Mouse (Mus musculus): Measurements from ENCODE around the gene Golph3l. TPM values are rescaled to one million over a fixed set of nuclear protein-coding genes. Genes with fewer than 3 reads are reported as not detected.
"Not testable (repeated sequence)": the region's sequence is repeated elsewhere in the genome, so short reads cannot be mapped to it uniquely, and the experiment has no call there.

Golph3l gene
- polyA plus RNA-seq, 1 experiment, result 15.5 TPM

- Histone ChIP-seq H3K4me3 (ENCODE audit: insufficient read depth, low read length) (no peak overlapping the region), H3K27ac (ENCODE audit: insufficient read depth, low read length) (no peak overlapping the region), H3K4me1 (ENCODE audit: control insufficient read depth, insufficient read depth, low read length) (no peaks in the 10 kb centered on the region)
- TF ChIP-seq CTCF (IDR thresholded peaks at IDR 0.05; ENCODE audit: extremely low read depth, insufficient read depth, low read length), result no peak
- TF ChIP-seq POLR2A (IDR thresholded peaks at IDR 0.05; ENCODE audit: extremely low read depth, insufficient read depth, low read length), result no peak
Measured at GRCm38 (mm10) chr3:95652871-95653270, 64.1 kb downstream of the Golph3l start.

GRCm38 (mm10) chr3:95653473-95654034 lies 64.8 kb downstream of the Golph3l start:
- TF ChIP-seq CTCF (IDR thresholded peaks at IDR 0.05; ENCODE audit: extremely low read depth, insufficient read depth, low read length), result no peak
- no peak for TF ChIP-seq POLR2A (IDR thresholded peaks at IDR 0.05; ENCODE audit: extremely low read depth, insufficient read depth, low read length)
- H3K4me1 ChIP-seq (ENCODE audit: control insufficient read depth, insufficient read depth, low read length), result no peaks in the 10 kb centered on the region
- H3K4me3 ChIP-seq (ENCODE audit: insufficient read depth, low read length), result no peak overlapping the region
- H3K27ac ChIP-seq (ENCODE audit: insufficient read depth, low read length), result no peak overlapping the region

DNA sequence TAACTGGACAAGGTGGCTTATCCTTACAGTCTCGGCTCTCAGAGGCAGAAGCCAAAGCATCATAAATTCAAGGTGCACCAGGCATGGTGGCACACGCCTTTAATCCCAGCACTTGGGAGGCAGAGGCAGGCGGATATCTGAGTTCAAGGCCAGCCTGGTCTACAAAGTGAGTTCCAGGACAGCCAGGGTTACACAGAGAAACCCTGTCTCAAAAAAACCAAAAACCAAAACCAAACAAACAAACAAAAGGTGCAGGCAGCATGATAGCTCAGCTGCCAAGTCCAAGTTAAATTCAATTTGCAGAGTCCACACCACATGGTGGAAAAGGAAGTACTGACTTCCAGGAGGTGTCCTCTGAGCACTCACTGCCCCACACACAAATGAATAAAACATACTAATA lies 65.6 kb downstream of the Golph3l start:
- not testable (repeated sequence) for H3K4me3 ChIP-seq (ENCODE audit: insufficient read depth, low read length); H3K27ac ChIP-seq (ENCODE audit: insufficient read depth, low read length); H3K4me1 ChIP-seq (ENCODE audit: control insufficient read depth, insufficient read depth, low read length)

DNA sequence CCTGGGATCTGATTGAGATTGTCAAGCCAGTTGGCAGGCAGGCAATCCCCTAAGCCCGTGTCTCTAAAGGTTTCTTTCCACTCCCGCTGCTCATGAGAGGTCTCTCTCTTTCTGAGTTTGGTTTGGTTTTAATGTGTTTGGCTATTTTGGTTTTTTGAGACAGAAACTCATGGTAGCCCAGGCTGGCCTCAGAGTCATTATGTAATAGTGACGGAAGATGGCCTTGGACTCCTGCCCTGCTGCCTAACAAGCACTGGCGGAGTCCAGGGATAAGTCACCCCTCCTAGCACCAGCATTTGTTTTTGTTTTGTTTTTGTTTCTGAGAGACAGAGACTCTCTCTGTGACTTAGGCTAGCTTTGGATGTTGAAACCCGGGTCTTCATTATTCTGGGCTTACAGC lies 66.7 kb downstream of the Golph3l start:
- H3K4me1 ChIP-seq (ENCODE audit: control insufficient read depth, insufficient read depth, low read length), result no peaks in the 10 kb centered on the region
- H3K4me3 ChIP-seq (ENCODE audit: insufficient read depth, low read length), result no peak overlapping the region
- TF ChIP-seq POLR2A (IDR thresholded peaks at IDR 0.05; ENCODE audit: extremely low read depth, insufficient read depth, low read length), result no peak
- no peak for TF ChIP-seq CTCF (IDR thresholded peaks at IDR 0.05; ENCODE audit: extremely low read depth, insufficient read depth, low read length)
- no peak overlapping the region for H3K27ac ChIP-seq (ENCODE audit: insufficient read depth, low read length)

DNA sequence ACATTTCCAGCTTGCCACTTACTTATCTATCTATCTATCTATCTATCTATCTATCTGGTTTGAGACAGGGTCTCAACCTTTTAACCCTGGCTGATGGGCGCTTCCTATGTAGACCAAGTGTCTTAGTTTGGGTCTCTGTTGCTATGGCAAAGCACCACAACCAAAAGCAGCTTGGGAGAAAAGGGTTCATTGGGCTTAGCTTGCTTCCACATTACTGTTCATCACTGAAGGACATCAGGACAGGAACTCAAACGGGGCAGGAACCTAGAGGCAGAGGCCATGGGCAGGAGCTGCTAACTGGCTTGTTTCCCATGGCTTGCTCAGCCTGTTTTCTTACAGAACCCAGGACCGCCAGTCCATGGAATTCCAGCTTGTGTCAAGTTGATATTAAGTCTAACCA lies 68.4 kb downstream of the Golph3l start:
- Histone ChIP-seq H3K4me1 (ENCODE audit: control insufficient read depth, insufficient read depth, low read length) (peaks cover 8% of the 10 kb centered on the region; the same call in 1 of the 2 replicates), H3K4me3 (ENCODE audit: insufficient read depth, low read length) (no peak overlapping the region), H3K27ac (ENCODE audit: insufficient read depth, low read length) (no peak overlapping the region)
- no peak for TF ChIP-seq CTCF (IDR thresholded peaks at IDR 0.05; ENCODE audit: extremely low read depth, insufficient read depth, low read length)
- no peak for TF ChIP-seq POLR2A (IDR thresholded peaks at IDR 0.05; ENCODE audit: extremely low read depth, insufficient read depth, low read length)

- TF ChIP-seq POLR2A (IDR thresholded peaks at IDR 0.05; ENCODE audit: extremely low read depth, insufficient read depth, low read length), result no peak
- TF ChIP-seq CTCF (IDR thresholded peaks at IDR 0.05; ENCODE audit: extremely low read depth, insufficient read depth, low read length), result no peak
- Histone ChIP-seq H3K4me1 (ENCODE audit: control insufficient read depth, insufficient read depth, low read length) (peaks cover 10% of the 10 kb centered on the region; the same call in 1 of the 2 replicates), H3K27ac (ENCODE audit: insufficient read depth, low read length) (no peak overlapping the region), H3K4me3 (ENCODE audit: insufficient read depth, low read length) (peak overlapping the region; percentile 83; the same call in 1 of the 2 replicates)
Measured at GRCm38 (mm10) chr3:95657711-95658110, 69.0 kb downstream of the Golph3l start.

GRCm38 (mm10) chr3:95658236-95658867 lies 69.6 kb downstream of the Golph3l start, which contains the start of gene Mcl1:
Gene Mcl1 (plus strand): TSS chr3:95658788.
- no peak for TF ChIP-seq CTCF (IDR thresholded peaks at IDR 0.05; ENCODE audit: extremely low read depth, insufficient read depth, low read length)
- peak; percentile 100 for TF ChIP-seq POLR2A (IDR thresholded peaks at IDR 0.05; ENCODE audit: extremely low read depth, insufficient read depth, low read length)
- Histone ChIP-seq H3K27ac (ENCODE audit: insufficient read depth, low read length) (peak within 1 kb of the TSS; percentile 67), H3K4me3 (ENCODE audit: insufficient read depth, low read length) (peak within 1 kb of the TSS; percentile 83), H3K4me1 (ENCODE audit: control insufficient read depth, insufficient read depth, low read length) (peaks cover 11% of the 10 kb centered on the region; the same call in 1 of the 2 replicates)

GRCm38 (mm10) chr3:95658868-95659712 lies 70.4 kb downstream of the Golph3l start:
- Histone ChIP-seq H3K4me3 (ENCODE audit: insufficient read depth, low read length) (peak overlapping the region; percentile 83), H3K27ac (ENCODE audit: insufficient read depth, low read length) (peak overlapping the region; percentile 62), H3K4me1 (ENCODE audit: control insufficient read depth, insufficient read depth, low read length) (peaks cover 15% of the 10 kb centered on the region)
- TF ChIP-seq CTCF (IDR thresholded peaks at IDR 0.05; ENCODE audit: extremely low read depth, insufficient read depth, low read length), result no peak
- TF ChIP-seq POLR2A (IDR thresholded peaks at IDR 0.05; ENCODE audit: extremely low read depth, insufficient read depth, low read length), result no peak

- H3K4me1 ChIP-seq (ENCODE audit: control insufficient read depth, insufficient read depth, low read length), result peaks cover 15% of the 10 kb centered on the region
- H3K27ac ChIP-seq (ENCODE audit: insufficient read depth, low read length), result peak overlapping the region; percentile 62; the same call in 1 of the 2 replicates
- peak overlapping the region; percentile 83 for H3K4me3 ChIP-seq (ENCODE audit: insufficient read depth, low read length)
- TF ChIP-seq CTCF (IDR thresholded peaks at IDR 0.05; ENCODE audit: extremely low read depth, insufficient read depth, low read length) (no peak), POLR2A (IDR thresholded peaks at IDR 0.05; ENCODE audit: extremely low read depth, insufficient read depth, low read length) (no peak)
Measured at GRCm38 (mm10) chr3:95659948-95660347, 71.2 kb downstream of the Golph3l start.

Measured in cortical plate, adult 2 months (tissue).